In the genomic region with DNA sequence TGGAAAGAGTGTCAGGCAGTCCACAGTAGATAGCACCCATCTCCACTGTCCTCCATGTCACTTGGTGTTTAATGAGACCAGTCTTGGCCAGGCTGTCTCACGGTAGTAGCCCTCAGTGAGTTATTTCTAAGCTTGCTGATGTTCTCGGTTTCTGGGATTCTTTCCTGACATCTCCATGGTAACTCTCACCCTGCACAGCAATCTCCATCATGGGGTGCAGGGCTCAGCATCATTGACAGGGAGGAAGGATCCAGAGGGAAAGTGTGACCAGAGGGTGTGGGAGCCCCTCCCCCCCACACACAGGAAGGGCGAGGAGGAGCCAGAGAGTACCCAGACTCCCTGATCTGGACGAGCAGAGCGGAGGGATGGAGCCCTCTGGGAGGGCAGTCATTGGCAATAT, we compare ENCODE assay signal across 16 mouse cellular contexts.
DNase-seq lines count a peak whose midpoint lies in the region; ATAC-seq and TF ChIP-seq lines count a peak whose summit lies in the region.
"Had no signal": no experiment of that assay in that cellular context is flagged by ENCODE, and none has a peak within 500 bp of the region (broad histone marks: within the 10 kb centered on the region; RNA-seq: fewer than 3 reads in every experiment).

No protein-coding gene starts in this region.

- no peak for DNase-seq in frontal cortex, adult 2 months (ENCODE audit: extremely low spot score in 1 of 2, low spot score in 1 of 2)
- DNase-seq in layer of hippocampus, adult 2 months (ENCODE audit: low spot score in 2 of 2), result no peak
- DNase-seq in layer of hippocampus, postnatal 36 days, result no peak
- peak; percentile 32 to 47 for DNase-seq in right cerebral cortex, postnatal 10 days (ENCODE audit: low spot score in 2 of 2)
- no peak for DNase-seq in right cerebral cortex, postnatal 14 days
- no peak for DNase-seq in heart, postnatal 10 days
- DNase-seq: adrenal gland, postnatal 10 days; cerebellum, adult 11-12 months; cerebellum, postnatal 25 days; heart, postnatal 4 days had no signal

- H3K27ac ChIP-seq in layer of hippocampus, adult 2 months, result peak overlapping the region; percentile 61; the same call in 1 of the 2 replicates
- H3K27ac ChIP-seq: embryonic facial prominence, embryonic 12.5 days; forebrain, embryonic 12.5 days; heart, embryonic 13.5 days; hindbrain, embryonic 15.5 days had no signal

- intact Hi-C loops in heart, postnatal 10 days (cut with DNase I), result no loop called here

- TF ChIP-seq CTCF in layer of hippocampus, adult 2 months (conservative IDR thresholded peaks at IDR 0.05), result no peak

- H3K4me3 ChIP-seq in layer of hippocampus, adult 2 months, result no peak overlapping the region
- H3K4me3 ChIP-seq: embryonic facial prominence, embryonic 12.5 days; forebrain, embryonic 12.5 days; heart, embryonic 13.5 days; hindbrain, embryonic 15.5 days had no signal

- peak; percentile 57 for ATAC-seq in frontal cortex, adult (ENCODE audit: low TSS enrichment)
- ATAC-seq: forebrain, embryonic 16.5 days had no signal

Comparison
In these comparisons a context has a peak if more than half of its experiments do, and no peak if none do; other contexts are left out.
1. DNase-seq: peak in right cerebral cortex, postnatal 10 days (2 of 2); none in frontal cortex, adult 2 months (0 of 2), layer of hippocampus, adult 2 months (0 of 2), layer of hippocampus, postnatal 36 days (0 of 2), right cerebral cortex, postnatal 14 days (single experiment) and heart, postnatal 10 days (0 of 2).